Mouse (Mus musculus) forebrain, embryonic 15.5 days (tissue): ENCODE data around the gene Sohlh2. TPM values are rescaled to one million over a fixed set of nuclear protein-coding genes. Genes with fewer than 3 reads are reported as not detected.

Experiments
- ATAC-seq: fragments of 200-750 bp; cut with Nextera tagmentation; replicated peaks from 2 replicates; pipeline ENCODE4 v1.8.0; 2017; ENCODE audit warnings: mild to moderate bottlenecking, moderate TSS enrichment, moderate library complexity
- H3K27ac ChIP-seq: fragments of 300-500 bp; sonication (generic); replicated peaks from 2 replicates; pipeline ENCODE4 v1.5.1; 2015; ENCODE audit warnings: mild to moderate bottlenecking, inconsistent platforms
- H3K27me3 ChIP-seq: fragments of 300-500 bp; sonication (generic); 2 replicates; pipeline ENCODE4 v1.6.1; 2015; ENCODE audit warnings: inconsistent platforms
- H3K36me3 ChIP-seq: fragments of 300-500 bp; sonication (generic); 2 replicates; pipeline ENCODE4 v1.6.1; 2015; ENCODE audit warnings: mild to moderate bottlenecking, inconsistent platforms
- H3K4me1 ChIP-seq: fragments of 300-500 bp; sonication (generic); 2 replicates; pipeline ENCODE4 v1.6.1; 2015; ENCODE audit warnings: inconsistent platforms
- H3K4me2 ChIP-seq: fragments of 300-500 bp; sonication (generic); replicated peaks from 2 replicates; pipeline ENCODE4 v1.6.1; 2015; ENCODE audit warnings: mild to moderate bottlenecking, inconsistent platforms
- H3K4me3 ChIP-seq: fragments of 300-500 bp; sonication (generic); 2 replicates; pipeline ENCODE4 v1.5.1; 2015; ENCODE audit warnings: mild to moderate bottlenecking, inconsistent platforms
- H3K9ac ChIP-seq: fragments of 300-500 bp; sonication (generic); replicated peaks from 2 replicates; pipeline ENCODE4 v1.6.1; 2015; ENCODE audit warnings: mild to moderate bottlenecking, inconsistent platforms
- H3K9me3 ChIP-seq: fragments of 300-500 bp; sonication (generic); 2 replicates; pipeline ENCODE4 v1.6.1; 2016; ENCODE audit warnings: inconsistent platforms
- WGBS: fragments of 180-500 bp; shearing (Covaris S2); methylation state at CpG from one replicate; pipeline ENCODE4 v1.1.7; 2015; ENCODE audit warnings: mixed read lengths; 5-methylcytosine and 5-hydroxymethylcytosine counted together
- polyA plus RNA-seq: library from polyadenylated mRNA; unstranded; fragments of >200 nt; fragmentation: Nextera tagmentation; extraction: Ambion mirVana; gene quantifications from 2 replicates; pipeline ENCODE4 v1.2.1, GENCODE M21; 2015

Sohlh2 gene
- polyA plus RNA-seq, 1 experiment from 2014 or later: not detected

- Histone ChIP-seq H3K27me3 (no peaks in the 10 kb centered on the region), H3K9ac (no peak overlapping the region), H3K4me3 (no peak overlapping the region), H3K4me2 (no peak overlapping the region), H3K27ac (peak overlapping the region; percentile 48), H3K36me3 (no peaks in the 10 kb centered on the region), H3K9me3 (no peaks in the 10 kb centered on the region), H3K4me1 (peaks cover 15% of the 10 kb centered on the region)
- 43% methylated on average over 4 of the region's 4 CpGs for WGBS
- peak; percentile 13; the same call in 1 of the 2 replicates for ATAC-seq
These were observed 32.0 kb downstream of the Sohlh2 start for GRCm38 (mm10) chr3:55213785-55214184.

- Histone ChIP-seq H3K9me3 (no peaks in the 10 kb centered on the region), H3K36me3 (no peaks in the 10 kb centered on the region), H3K4me2 (no peak overlapping the region), H3K27me3 (no peaks in the 10 kb centered on the region), H3K4me1 (peaks cover 15% of the 10 kb centered on the region), H3K4me3 (no peak overlapping the region), H3K9ac (no peak overlapping the region), H3K27ac (peak overlapping the region; percentile 48)
- WGBS: 29% methylated on average over 6 of the region's 6 CpGs
- peak; percentile 84 for ATAC-seq
These were observed 32.6 kb downstream of the Sohlh2 start for GRCm38 (mm10) chr3:55214413-55214812.

GRCm38 (mm10) chr3:55222502-55222901 is 40.7 kb downstream of the Sohlh2 start:
- peaks cover 12% of the 10 kb centered on the region for H3K4me1 ChIP-seq
- no peak for ATAC-seq
- H3K4me2 ChIP-seq: no peak overlapping the region
- H3K36me3 ChIP-seq: no peaks in the 10 kb centered on the region
- no peaks in the 10 kb centered on the region for H3K9me3 ChIP-seq
- H3K9ac ChIP-seq: no peak overlapping the region
- no peak overlapping the region for H3K27ac ChIP-seq
- 93% methylated on average over 2 of the region's 2 CpGs for WGBS
- H3K4me3 ChIP-seq: no peak overlapping the region
- H3K27me3 ChIP-seq: no peaks in the 10 kb centered on the region

GRCm38 (mm10) chr3:55223862-55224261 is 42.0 kb downstream of the Sohlh2 start:
- no peaks in the 10 kb centered on the region for H3K36me3 ChIP-seq
- no peak overlapping the region for H3K27ac ChIP-seq
- H3K9ac ChIP-seq: no peak overlapping the region
- no peak overlapping the region for H3K4me2 ChIP-seq
- H3K4me3 ChIP-seq: no peak overlapping the region
- peaks cover 12% of the 10 kb centered on the region for H3K4me1 ChIP-seq
- ATAC-seq: no peak
- no peaks in the 10 kb centered on the region for H3K27me3 ChIP-seq
- 75% methylated on average over 3 of the region's 3 CpGs for WGBS
- no peaks in the 10 kb centered on the region for H3K9me3 ChIP-seq

GRCm38 (mm10) chr3:55226501-55227213 is 44.8 kb downstream of the Sohlh2 start:
- Histone ChIP-seq H3K27ac (peak overlapping the region; percentile 15; the same call in 1 of the 2 replicates), H3K9me3 (no peaks in the 10 kb centered on the region), H3K4me3 (peak overlapping the region; percentile 31), H3K27me3 (no peaks in the 10 kb centered on the region), H3K9ac (no peak overlapping the region), H3K36me3 (no peaks in the 10 kb centered on the region), H3K4me2 (peak overlapping the region; percentile 48), H3K4me1 (peaks cover 12% of the 10 kb centered on the region)
- ATAC-seq: peak; percentile 86
- WGBS: 18% methylated on average over 18 of the region's 18 CpGs

- Histone ChIP-seq H3K9me3 (no peaks in the 10 kb centered on the region), H3K4me2 (peak overlapping the region; percentile 48), H3K9ac (no peak overlapping the region), H3K36me3 (no peaks in the 10 kb centered on the region), H3K27ac (no peak overlapping the region), H3K27me3 (no peaks in the 10 kb centered on the region), H3K4me3 (no peak overlapping the region), H3K4me1 (peaks cover 12% of the 10 kb centered on the region)
- no peak for ATAC-seq
- WGBS: 14% methylated on average over 4 of the region's 4 CpGs
These were observed 45.4 kb downstream of the Sohlh2 start for GRCm38 (mm10) chr3:55227214-55227581.

GRCm38 (mm10) chr3:55241730-55242421 is 60.0 kb downstream of the Sohlh2 start, which contains the start of gene Dclk1:
TSS of gene Dclk1 (plus strand) at chr3:55242364.
- Histone ChIP-seq H3K27me3 (no peaks in the 10 kb centered on the region), H3K4me2 (peak within 1 kb of the TSS; percentile 54), H3K4me1 (peaks cover 31% of the 10 kb centered on the region), H3K27ac (peak within 1 kb of the TSS; percentile 97), H3K9ac (peak within 1 kb of the TSS; percentile 87), H3K9me3 (no peaks in the 10 kb centered on the region), H3K4me3 (peak within 1 kb of the TSS; percentile 67), H3K36me3 (peaks cover under 1% of the 10 kb centered on the region; the same call in 1 of the 2 replicates)
- ATAC-seq: no peak; the same call in 1 of the 2 replicates
- 28% methylated on average over 10 of the region's 10 CpGs for WGBS

GRCm38 (mm10) chr3:55242422-55243055 is 60.7 kb downstream of the Sohlh2 start:
- under 1% methylated on average over 42 of the region's 45 CpGs for WGBS
- Histone ChIP-seq H3K9ac (peak overlapping the region; percentile 87), H3K27ac (peak overlapping the region; percentile 97), H3K4me3 (peak overlapping the region; percentile 67), H3K4me2 (peak overlapping the region; percentile 54), H3K9me3 (no peaks in the 10 kb centered on the region), H3K36me3 (peaks cover 7% of the 10 kb centered on the region), H3K4me1 (peaks cover 34% of the 10 kb centered on the region), H3K27me3 (no peaks in the 10 kb centered on the region)
- ATAC-seq: peak; percentile 96

- H3K4me1 ChIP-seq: peaks cover 38% of the 10 kb centered on the region
- under 1% methylated on average over 8 of the region's 8 CpGs for WGBS
- peak; percentile 68 for ATAC-seq
- no peaks in the 10 kb centered on the region for H3K9me3 ChIP-seq
- H3K36me3 ChIP-seq: peaks cover 12% of the 10 kb centered on the region
- H3K27me3 ChIP-seq: no peaks in the 10 kb centered on the region
- H3K4me2 ChIP-seq: peak overlapping the region; percentile 54
- H3K4me3 ChIP-seq: peak overlapping the region; percentile 67
- peak overlapping the region; percentile 97 for H3K27ac ChIP-seq
- H3K9ac ChIP-seq: peak overlapping the region; percentile 87
These were observed 61.2 kb downstream of the Sohlh2 start for GRCm38 (mm10) chr3:55243056-55243471.

GRCm38 (mm10) chr3:55244087-55244486 is 62.3 kb downstream of the Sohlh2 start:
- ATAC-seq: no peak
- peak overlapping the region; percentile 97 for H3K27ac ChIP-seq
- H3K4me1 ChIP-seq: peaks cover 48% of the 10 kb centered on the region
- H3K27me3 ChIP-seq: no peaks in the 10 kb centered on the region
- H3K36me3 ChIP-seq: peaks cover 20% of the 10 kb centered on the region
- H3K4me3 ChIP-seq: peak overlapping the region; percentile 67
- H3K4me2 ChIP-seq: peak overlapping the region; percentile 54
- peak overlapping the region; percentile 87 for H3K9ac ChIP-seq
- no peaks in the 10 kb centered on the region for H3K9me3 ChIP-seq
- WGBS: 36% methylated on average over 6 of the region's 6 CpGs

- H3K4me1 ChIP-seq: peaks cover 64% of the 10 kb centered on the region
- ATAC-seq: no peak
- peaks cover 20% of the 10 kb centered on the region for H3K36me3 ChIP-seq
- H3K9me3 ChIP-seq: no peaks in the 10 kb centered on the region
- 93% methylated on average over 12 of the region's 12 CpGs for WGBS
- no peak overlapping the region for H3K4me2 ChIP-seq
- no peaks in the 10 kb centered on the region for H3K27me3 ChIP-seq
- no peak overlapping the region for H3K4me3 ChIP-seq
- H3K27ac ChIP-seq: no peak overlapping the region
- no peak overlapping the region for H3K9ac ChIP-seq
These were observed 64.9 kb downstream of the Sohlh2 start for GRCm38 (mm10) chr3:55246618-55247272.
